Mouse (Mus musculus): ENCODE measurements around the gene Mlh3.

Gene Mlh3

GRCm38 (mm10) chr12:85227876-85228599 lies 42.4 kb downstream of the Mlh3 start:
- no peak for DNase-seq (ENCODE audit: low spot score)

GRCm38 (mm10) chr12:85227227-85227626 lies 43.2 kb downstream of the Mlh3 start:
- DNase-seq (ENCODE audit: low spot score): no peak

DNA sequence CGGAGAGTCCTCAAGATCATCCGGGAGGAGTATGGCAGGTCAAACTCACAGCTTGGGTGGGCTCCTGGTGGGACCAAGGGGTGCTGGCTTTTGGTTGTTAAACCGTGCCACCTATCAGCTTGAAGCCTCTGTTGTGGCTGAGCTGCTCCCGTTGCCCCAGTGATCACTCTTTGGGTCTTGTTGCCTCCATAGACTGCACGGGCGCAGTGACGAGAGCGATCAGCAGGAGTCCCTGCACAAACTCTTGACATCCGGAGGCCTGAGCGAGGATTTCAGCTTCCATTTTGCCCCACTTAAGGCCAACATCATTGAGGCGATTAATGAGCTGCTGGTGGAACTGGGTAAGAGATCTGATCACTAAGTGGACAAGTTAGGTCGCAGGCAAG lies 50.5 kb downstream of the Mlh3 start:
- DNase-seq (ENCODE audit: low spot score): no peak

GRCm38 (mm10) chr12:85219236-85219904 lies 51.0 kb downstream of the Mlh3 start, which contains the start of gene Eif2b2:
TSS of gene Eif2b2 (plus strand) at chr12:85219481.
- DNase-seq (ENCODE audit: low spot score): peak; percentile 98

GRCm38 (mm10) chr12:85217733-85218310 lies 52.6 kb downstream of the Mlh3 start:
- DNase-seq (ENCODE audit: low spot score): no peak

GRCm38 (mm10) chr12:85215031-85215430 lies 55.4 kb downstream of the Mlh3 start:
- no peak for DNase-seq (ENCODE audit: low spot score)

DNA sequence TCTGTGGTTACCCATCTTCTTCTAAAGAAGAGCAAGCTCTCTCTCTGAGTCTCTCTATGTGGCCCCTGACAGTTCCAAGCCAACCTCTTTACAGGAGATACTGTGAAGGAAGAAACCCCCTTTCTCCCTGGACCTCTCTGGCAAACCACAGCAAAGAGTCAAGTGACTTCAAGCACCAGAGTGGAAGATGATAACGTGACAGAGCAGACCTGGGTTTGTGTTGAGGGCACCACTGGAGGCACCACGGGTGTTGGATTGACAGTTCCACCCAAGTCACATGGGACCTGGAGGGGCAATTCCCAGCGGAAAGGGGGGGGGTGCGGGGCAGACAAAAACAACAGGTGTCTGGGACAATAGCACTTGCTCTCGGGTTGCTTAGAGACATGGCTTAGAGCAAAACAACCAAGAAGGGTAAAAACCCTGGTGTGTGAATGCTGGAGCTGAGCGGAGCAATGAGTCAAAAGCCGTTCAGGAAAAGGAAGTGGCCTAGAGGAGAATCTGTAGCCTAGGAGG lies 61.7 kb downstream of the Mlh3 start:
- DNase-seq (ENCODE audit: low spot score): no peak

DNA sequence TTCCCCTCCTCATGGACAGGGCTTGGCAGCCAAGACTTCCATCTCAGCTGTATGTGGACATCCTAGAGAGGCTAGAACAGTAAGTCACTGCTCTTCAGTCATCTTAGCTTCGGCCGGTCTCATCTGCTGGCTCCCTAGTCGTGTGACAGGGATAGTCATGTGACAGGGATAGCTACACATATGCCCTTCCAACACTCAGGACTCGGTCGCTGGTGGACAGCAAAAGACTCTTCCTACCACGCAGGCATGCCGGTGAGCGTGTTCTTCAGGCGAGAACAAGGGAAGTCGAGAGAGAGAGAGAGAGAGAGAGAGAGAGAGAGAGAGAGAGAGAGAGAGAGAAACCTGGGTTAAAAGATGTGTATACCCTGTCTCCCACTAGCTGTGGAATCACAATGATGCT lies 65.0 kb downstream of the Mlh3 start:
- no peak for DNase-seq (ENCODE audit: low spot score)

GRCm38 (mm10) chr12:85204105-85204504 lies 66.3 kb downstream of the Mlh3 start:
- no peak for DNase-seq (ENCODE audit: low spot score)

- no peak for DNase-seq (ENCODE audit: low spot score)
These were observed 66.7 kb downstream of the Mlh3 start for GRCm38 (mm10) chr12:85203699-85204098.

DNA sequence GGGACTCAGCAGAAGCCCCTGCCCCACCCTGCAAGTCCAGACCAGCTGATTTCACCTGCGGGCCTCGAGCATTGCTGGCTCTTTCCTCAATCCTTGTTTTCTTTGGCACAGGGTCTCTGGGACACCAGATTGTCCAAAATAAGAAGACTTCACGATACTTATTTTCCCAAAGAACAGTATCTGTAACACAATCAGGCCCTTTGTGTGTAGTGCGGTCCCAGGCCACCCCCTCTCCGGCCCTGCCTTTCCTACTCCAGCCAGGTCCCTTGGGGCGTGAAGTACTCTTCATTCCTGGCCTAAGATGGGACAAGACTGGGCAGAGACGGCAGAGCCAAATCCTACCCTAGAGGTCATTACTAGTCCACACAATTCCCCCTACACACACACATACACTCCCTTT lies 68.2 kb downstream of the Mlh3 start:
- DNase-seq (ENCODE audit: low spot score): no peak

DNA sequence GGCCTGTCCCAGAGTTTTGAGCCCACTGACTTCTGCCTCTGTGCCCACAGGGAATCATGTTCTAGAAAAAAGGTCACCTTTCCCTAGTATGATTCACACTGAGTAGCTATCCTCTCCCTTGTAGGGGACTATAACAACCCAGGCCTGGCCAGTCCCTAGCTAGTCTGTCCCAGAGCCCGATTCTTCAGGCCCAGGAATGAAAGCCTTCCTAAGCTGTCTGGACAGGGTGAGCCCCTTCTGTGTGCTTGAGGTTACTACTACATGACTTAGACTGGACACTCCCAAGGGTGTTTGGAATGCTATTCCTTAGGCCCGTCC lies 68.6 kb downstream of the Mlh3 start:
- no peak for DNase-seq (ENCODE audit: low spot score)

DNA sequence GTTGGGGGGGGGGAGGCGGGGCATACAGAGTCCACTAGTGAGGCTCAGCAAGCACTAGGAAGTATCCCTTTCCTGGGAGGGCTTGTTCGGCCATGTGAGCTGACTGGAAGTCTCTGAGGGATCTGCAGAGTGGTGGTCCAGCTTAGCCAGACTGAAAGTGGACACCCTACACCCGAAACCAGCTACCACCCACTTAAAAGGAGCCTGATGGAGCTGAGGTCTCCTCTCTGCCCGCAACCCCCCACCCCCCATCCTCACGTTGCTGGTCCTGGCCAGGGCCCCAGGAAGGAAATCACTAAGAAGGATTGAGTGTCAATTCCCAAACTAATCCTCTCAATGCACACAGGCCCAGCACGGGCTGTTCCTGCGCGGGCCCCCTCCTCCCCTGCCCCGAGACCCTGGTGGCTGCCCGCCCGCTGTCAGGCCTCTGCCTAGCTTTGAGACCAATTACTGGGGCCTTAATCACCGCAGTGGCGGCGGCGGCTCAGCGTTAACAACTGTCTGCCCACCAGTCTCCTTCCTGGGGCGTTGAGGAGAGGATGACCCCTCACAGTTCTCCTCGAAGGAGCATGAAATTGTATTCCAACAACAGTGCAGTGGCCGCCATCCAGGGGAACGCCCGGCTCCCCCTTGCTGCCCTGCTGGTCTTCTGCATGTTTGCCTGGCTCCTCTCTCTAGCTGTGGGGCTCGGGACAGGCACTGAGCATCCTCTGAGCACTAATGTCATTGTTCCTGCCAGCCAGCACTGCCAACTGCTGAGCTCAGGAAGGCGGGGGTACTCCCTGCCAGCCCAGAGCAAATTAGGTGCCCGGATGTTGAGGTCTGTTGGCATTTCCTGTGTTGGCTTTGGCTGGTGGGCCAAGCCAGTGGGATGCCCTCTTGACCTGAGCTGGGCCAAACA lies 69.2 kb downstream of the Mlh3 start:
- no peak for DNase-seq (ENCODE audit: low spot score)

GRCm38 (mm10) chr12:85199954-85200353 lies 70.4 kb downstream of the Mlh3 start:
- no peak for DNase-seq (ENCODE audit: low spot score)

GRCm38 (mm10) chr12:85197936-85198335 lies 72.5 kb downstream of the Mlh3 start:
- DNase-seq (ENCODE audit: low spot score): no peak

GRCm38 (mm10) chr12:85197371-85197770 lies 73.0 kb downstream of the Mlh3 start:
- no peak for DNase-seq (ENCODE audit: low spot score)

GRCm38 (mm10) chr12:85196191-85196590 lies 74.2 kb downstream of the Mlh3 start:
- DNase-seq (ENCODE audit: low spot score): no peak

DNA sequence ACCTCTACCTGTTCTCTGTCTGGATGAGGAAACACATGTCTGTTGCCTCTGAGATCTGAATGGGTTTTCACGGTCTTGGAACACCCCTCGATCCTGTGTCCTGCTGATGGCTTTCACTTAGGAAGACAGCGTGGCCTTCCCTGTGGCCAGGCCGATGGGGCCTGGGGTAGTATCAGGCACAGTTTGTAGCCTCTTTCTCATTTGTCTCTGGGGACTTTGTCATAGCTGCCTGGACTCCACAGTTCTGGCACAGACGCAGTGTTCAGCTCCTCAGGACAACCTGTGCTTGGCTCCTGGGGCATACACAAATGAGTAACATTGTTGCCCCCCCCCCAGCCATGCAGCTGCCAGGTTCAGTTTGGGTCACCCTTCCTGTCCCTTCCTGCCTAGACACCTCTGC lies 75.3 kb downstream of the Mlh3 start:
- no peak for DNase-seq (ENCODE audit: low spot score)

GRCm38 (mm10) chr12:85194623-85195018 lies 75.8 kb downstream of the Mlh3 start:
- DNase-seq (ENCODE audit: low spot score): no peak

DNA sequence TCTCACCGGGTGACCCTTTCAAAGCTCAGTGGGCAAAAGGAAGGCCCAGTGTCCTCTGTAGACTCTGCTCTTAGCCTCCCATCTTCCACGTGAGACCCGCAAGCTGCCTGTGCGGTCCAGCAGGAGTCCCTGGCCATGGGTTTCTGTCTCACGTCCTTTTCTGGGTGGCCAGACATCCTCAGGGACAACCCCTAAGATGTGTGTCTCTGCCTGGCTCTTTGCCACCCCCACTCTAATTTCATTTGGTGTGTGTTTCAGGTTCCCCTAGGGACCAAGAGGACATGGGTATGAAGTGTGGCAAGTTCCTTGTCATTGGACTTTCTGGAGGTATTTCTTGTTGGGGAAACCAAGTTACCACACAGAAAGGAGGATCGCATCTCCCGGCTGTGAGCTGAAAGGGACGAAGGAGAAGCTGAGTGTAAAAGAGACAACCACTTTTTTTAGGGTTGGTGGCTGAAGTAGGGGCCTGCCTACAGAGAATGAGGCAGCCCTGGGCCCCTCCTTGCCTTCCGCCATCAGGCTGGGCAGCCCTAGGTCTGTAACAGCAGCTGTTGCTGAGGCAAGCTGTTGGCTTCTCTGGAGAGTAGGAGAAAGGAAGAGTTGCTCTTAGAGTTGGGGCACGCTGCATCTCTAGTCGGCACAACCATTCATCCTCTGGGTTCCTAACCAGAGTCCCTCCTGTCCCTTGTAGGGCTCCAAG lies 76.3 kb downstream of the Mlh3 start:
- no peak for DNase-seq (ENCODE audit: low spot score)

DNA sequence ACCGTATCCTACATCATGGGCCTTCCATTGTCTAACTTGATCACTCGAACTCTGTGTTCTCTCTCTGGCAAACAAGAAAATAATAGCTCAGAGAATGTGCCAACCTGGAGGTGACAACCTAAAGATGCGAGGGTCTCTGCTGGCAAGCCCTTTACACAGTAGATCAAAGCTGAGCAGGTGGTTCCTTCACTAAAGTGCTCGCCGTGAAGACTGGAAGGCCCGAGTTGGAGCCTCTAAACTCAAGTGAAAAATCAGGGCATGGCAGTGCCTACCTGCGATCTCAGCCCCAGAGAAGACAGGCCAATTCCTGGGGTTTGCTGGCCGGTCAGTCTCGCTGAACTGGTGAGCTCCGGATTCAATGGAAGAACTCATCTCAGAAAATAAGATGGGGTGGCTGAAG lies 77.3 kb downstream of the Mlh3 start:
- DNase-seq (ENCODE audit: low spot score): no peak

Measured in yolk sac, embryonic 10.5 days (tissue).